In the genomic region with DNA sequence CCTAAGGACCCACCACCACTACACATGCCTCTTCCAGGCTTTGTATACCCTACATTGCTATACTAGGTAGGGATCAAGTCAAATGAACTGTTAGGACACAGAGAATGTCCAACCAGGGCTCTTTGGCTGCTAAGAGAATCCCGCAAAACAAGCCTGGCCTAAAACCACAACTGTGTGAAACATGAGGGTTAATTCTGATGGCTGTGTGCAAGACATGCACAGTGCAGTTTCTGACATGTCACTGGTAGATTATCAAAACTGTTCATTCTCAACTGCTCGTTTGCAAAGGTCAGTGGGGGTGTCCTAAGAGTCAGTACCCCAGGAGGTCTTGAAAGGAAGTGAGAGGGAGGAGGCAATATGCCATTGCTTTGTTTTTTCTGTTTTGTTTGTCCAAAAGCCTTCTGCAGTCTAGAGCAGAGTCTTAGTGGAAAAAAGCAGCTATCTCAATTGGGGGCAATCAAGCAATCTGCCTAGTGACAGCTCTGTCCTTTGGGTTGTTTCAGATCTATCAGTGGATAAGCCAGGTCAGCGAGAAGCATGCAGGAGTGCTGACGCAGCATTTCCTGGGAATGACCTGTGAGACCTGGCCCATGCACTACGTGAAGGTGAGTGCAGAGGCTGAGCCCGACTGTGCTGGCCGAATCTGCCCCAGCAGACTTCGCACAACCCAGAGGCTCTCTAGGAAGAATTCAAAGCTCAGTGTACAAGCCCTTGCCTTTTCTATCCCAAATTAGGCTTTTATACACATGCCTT, we compare ENCODE assay signal across 20 mouse cellular contexts.
"Had no signal": no experiment of that assay in that cellular context is flagged by ENCODE, and none has a peak within 500 bp of the region (broad histone marks: within the 10 kb centered on the region; RNA-seq: fewer than 3 reads in every experiment).

No protein-coding gene starts in this region.

- ATAC-seq: midbrain, embryonic 13.5 days; midbrain, embryonic 16.5 days had no signal

- H3K9ac ChIP-seq: limb, embryonic 13.5 days; liver, embryonic 13.5 days; midbrain, embryonic 13.5 days had no signal

- H3K4me2 ChIP-seq: limb, embryonic 13.5 days; liver, embryonic 13.5 days; midbrain, embryonic 13.5 days had no signal

- H3K4me1 ChIP-seq: limb, embryonic 13.5 days; liver, embryonic 13.5 days; midbrain, embryonic 13.5 days had no signal

- H3K9me3 ChIP-seq: limb, embryonic 10.5 days; limb, embryonic 13.5 days; liver, embryonic 13.5 days; midbrain, embryonic 13.5 days had no signal

- H3K4me3 ChIP-seq: layer of hippocampus, adult 2 months; limb, embryonic 10.5 days; limb, embryonic 13.5 days; liver, embryonic 13.5 days; midbrain, embryonic 13.5 days had no signal

- DNase-seq: kidney, adult 11 months; kidney, adult 9 months; kidney, postnatal 14 days; layer of hippocampus, adult 9-11 months; liver; liver, embryonic 13.5 days; lung, adult 2 months; right cerebral cortex, adult 18-20 months; right cerebral cortex, postnatal 14 days; right cerebral cortex, postnatal 4 days; thymus, adult 2 months; thymus, postnatal 14 days; thymus, postnatal 4 days had no signal

- H3K27me3 ChIP-seq: limb, embryonic 13.5 days; liver, embryonic 13.5 days had no signal

- H3K36me3 ChIP-seq: limb, embryonic 10.5 days; limb, embryonic 13.5 days; liver, embryonic 13.5 days; midbrain, embryonic 13.5 days had no signal

- H3K27ac ChIP-seq: layer of hippocampus, adult 2 months; limb, embryonic 10.5 days; limb, embryonic 13.5 days; liver, embryonic 13.5 days; macrophage; midbrain, embryonic 13.5 days; stomach, postnatal 0 days had no signal
